Mouse (Mus musculus): Measurements from ENCODE around the gene Igsf23. TPM values are rescaled to one million over a fixed set of nuclear protein-coding genes. Genes with fewer than 3 reads are reported as not detected.

The Igsf23 gene
- polyA plus RNA-seq, 1 experiment from 2014 or later: 0.89 TPM

GRCm38 (mm10) chr7:19949996-19950395 lies 560 bp downstream of the Igsf23 start:
- ATAC-seq: no peak

GRCm38 (mm10) chr7:19948956-19949355 lies 1.6 kb downstream of the Igsf23 start:
- no peaks in the 10 kb centered on the region for H3K4me1 ChIP-seq (ENCODE audit: insufficient read depth)
- H3K4me3 ChIP-seq (ENCODE audit: low read depth, low read length): no peak overlapping the region
- H3K36me3 ChIP-seq (replicated peaks; ENCODE audit: insufficient read depth, low read length): no peaks in the 10 kb centered on the region
- H3K27ac ChIP-seq (ENCODE audit: low read depth): no peak overlapping the region
- 81% methylated on average over 12 of the region's 12 CpGs for WGBS (ENCODE audit: insufficient replicate concordance)
- no peaks in the 10 kb centered on the region for H3K9me3 ChIP-seq (ENCODE audit: low read length)
- H3K4me2 ChIP-seq (ENCODE audit: low read depth, low read length): no peak overlapping the region
- no peaks in the 10 kb centered on the region for H3K27me3 ChIP-seq (ENCODE audit: insufficient read depth, low read length)
- ATAC-seq (no peak), DNase-seq (no peak)
- H3K9ac ChIP-seq (replicated peaks): no peak overlapping the region
- no peak for TF ChIP-seq EP300 (IDR thresholded peaks at IDR 0.05; ENCODE audit: low read depth)
- no peak for TF ChIP-seq CTCF (IDR thresholded peaks at IDR 0.05; ENCODE audit: low read depth)

More at GRCm38 (mm10) chr7:19949996-19950395, 560 bp downstream of the Igsf23 start:
- no peak overlapping the region for H3K9ac ChIP-seq (replicated peaks)
- no peak overlapping the region for H3K27ac ChIP-seq (ENCODE audit: low read depth)
- no peaks in the 10 kb centered on the region for H3K9me3 ChIP-seq (ENCODE audit: low read length)
- H3K4me3 ChIP-seq (ENCODE audit: low read depth, low read length): no peak overlapping the region
- no peak for TF ChIP-seq CTCF (IDR thresholded peaks at IDR 0.05; ENCODE audit: low read depth)
- TF ChIP-seq EP300 (IDR thresholded peaks at IDR 0.05; ENCODE audit: low read depth): no peak
- no peak for DNase-seq
- H3K36me3 ChIP-seq (replicated peaks; ENCODE audit: insufficient read depth, low read length): no peaks in the 10 kb centered on the region
- H3K4me2 ChIP-seq (ENCODE audit: low read depth, low read length): no peak overlapping the region
- H3K27me3 ChIP-seq (ENCODE audit: insufficient read depth, low read length): no peaks in the 10 kb centered on the region
- 70% methylated on average over 10 of the region's 10 CpGs for WGBS (ENCODE audit: insufficient replicate concordance)
- no peaks in the 10 kb centered on the region for H3K4me1 ChIP-seq (ENCODE audit: insufficient read depth)

- ATAC-seq: no peak
- Histone ChIP-seq H3K9me3 (ENCODE audit: low read length) (no peaks in the 10 kb centered on the region), H3K4me3 (ENCODE audit: low read depth, low read length) (no peak overlapping the region), H3K4me1 (ENCODE audit: insufficient read depth) (no peaks in the 10 kb centered on the region), H3K36me3 (replicated peaks; ENCODE audit: insufficient read depth, low read length) (no peaks in the 10 kb centered on the region), H3K27me3 (ENCODE audit: insufficient read depth, low read length) (no peaks in the 10 kb centered on the region), H3K27ac (ENCODE audit: low read depth) (no peak overlapping the region), H3K4me2 (ENCODE audit: low read depth, low read length) (no peak overlapping the region), H3K9ac (replicated peaks) (no peak overlapping the region)
- WGBS (ENCODE audit: insufficient replicate concordance): 68% methylated on average over 13 of the region's 13 CpGs
- TF ChIP-seq CTCF (IDR thresholded peaks at IDR 0.05; ENCODE audit: low read depth): no peak
- TF ChIP-seq EP300 (IDR thresholded peaks at IDR 0.05; ENCODE audit: low read depth): no peak
- DNase-seq: no peak
Observed at GRCm38 (mm10) chr7:19945821-19946515, 4.6 kb downstream of the Igsf23 start.

GRCm38 (mm10) chr7:19945201-19945600 lies 5.4 kb downstream of the Igsf23 start:
- Histone ChIP-seq H3K4me2 (ENCODE audit: low read depth, low read length) (no peak overlapping the region), H3K9ac (replicated peaks) (no peak overlapping the region), H3K36me3 (replicated peaks; ENCODE audit: insufficient read depth, low read length) (no peaks in the 10 kb centered on the region), H3K27ac (ENCODE audit: low read depth) (no peak overlapping the region), H3K4me3 (ENCODE audit: low read depth, low read length) (no peak overlapping the region), H3K9me3 (ENCODE audit: low read length) (no peaks in the 10 kb centered on the region), H3K27me3 (ENCODE audit: insufficient read depth, low read length) (no peaks in the 10 kb centered on the region), H3K4me1 (ENCODE audit: insufficient read depth) (0 out of 2 replicates have a peak, but pooled peaks cover 3% of the 10 kb centered on the region)
- no peak for DNase-seq
- no peak for ATAC-seq
- WGBS (ENCODE audit: insufficient replicate concordance): 65% methylated on average over 5 of the region's 5 CpGs
- TF ChIP-seq EP300 (IDR thresholded peaks at IDR 0.05; ENCODE audit: low read depth): no peak
- TF ChIP-seq CTCF (IDR thresholded peaks at IDR 0.05; ENCODE audit: low read depth): no peak

DNA sequence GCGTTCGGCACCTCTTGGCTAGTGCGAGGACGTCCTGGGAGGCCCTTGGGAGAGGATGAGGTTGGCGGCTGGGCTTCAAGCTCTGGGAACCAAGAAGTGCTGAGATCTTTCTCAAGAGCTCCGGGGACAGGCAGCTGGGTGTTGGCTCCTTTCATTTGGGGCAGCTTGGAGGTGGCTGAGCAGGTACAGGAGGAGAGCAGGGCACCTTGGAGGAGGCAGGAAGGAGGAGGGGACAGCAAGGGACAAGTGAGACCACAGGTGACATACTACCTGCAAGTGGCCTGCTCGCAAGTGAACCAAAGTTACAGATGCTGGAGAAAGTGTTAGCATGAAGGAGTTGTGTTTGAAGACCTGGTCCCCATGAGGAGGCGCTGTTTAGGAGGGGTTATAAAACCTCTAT lies 5.8 kb downstream of the Igsf23 start:
- no peak for TF ChIP-seq CTCF (IDR thresholded peaks at IDR 0.05; ENCODE audit: low read depth)

DNA sequence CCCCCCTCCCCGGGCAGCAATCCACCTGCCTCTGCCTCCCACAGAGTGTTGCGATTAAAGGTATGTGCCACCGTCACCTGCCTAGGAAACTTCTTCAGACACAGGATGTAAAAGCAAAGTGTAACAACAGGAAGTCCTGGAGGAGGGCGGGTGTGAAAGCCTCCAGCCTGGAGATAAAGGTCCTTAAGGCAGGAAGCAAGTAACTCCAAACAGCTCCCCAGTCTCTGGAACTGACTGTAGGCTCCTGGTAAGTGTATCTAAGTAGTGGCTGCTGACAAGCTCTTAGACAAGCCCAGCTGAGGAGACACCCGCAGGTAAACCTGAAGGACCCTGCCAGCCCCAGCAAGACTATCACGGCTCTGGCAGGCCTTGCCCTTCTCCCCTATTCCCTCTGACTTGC lies 10.3 kb downstream of the Igsf23 start:
- DNase-seq (no peak), ATAC-seq (peak; percentile 16)
- Histone ChIP-seq H3K27ac (ENCODE audit: low read depth) (peak overlapping the region; percentile 60), H3K9me3 (ENCODE audit: low read length) (no peaks in the 10 kb centered on the region), H3K4me2 (ENCODE audit: low read depth, low read length) (peak overlapping the region; percentile 49; the same call in 1 of the 2 replicates), H3K9ac (replicated peaks) (no peak overlapping the region), H3K36me3 (replicated peaks; ENCODE audit: insufficient read depth, low read length) (no peaks in the 10 kb centered on the region), H3K4me3 (ENCODE audit: low read depth, low read length) (no peak overlapping the region), H3K4me1 (ENCODE audit: insufficient read depth) (0 out of 2 replicates have a peak, but pooled peaks cover 10% of the 10 kb centered on the region), H3K27me3 (ENCODE audit: insufficient read depth, low read length) (no peaks in the 10 kb centered on the region)
- 23% methylated on average over 5 of the region's 6 CpGs for WGBS (ENCODE audit: insufficient replicate concordance)
- TF ChIP-seq CTCF (IDR thresholded peaks at IDR 0.05; ENCODE audit: low read depth) (no peak), EP300 (IDR thresholded peaks at IDR 0.05; ENCODE audit: low read depth) (no peak)

More for the DNA sequence above, 5.8 kb downstream of the Igsf23 start:
- WGBS (ENCODE audit: insufficient replicate concordance): 86% methylated on average over 8 of the region's 8 CpGs
- H3K4me1 ChIP-seq (ENCODE audit: insufficient read depth): 0 out of 2 replicates have a peak, but pooled peaks cover 3% of the 10 kb centered on the region
- H3K9me3 ChIP-seq (ENCODE audit: low read length): no peaks in the 10 kb centered on the region
- no peak overlapping the region for H3K9ac ChIP-seq (replicated peaks)
- H3K36me3 ChIP-seq (replicated peaks; ENCODE audit: insufficient read depth, low read length): no peaks in the 10 kb centered on the region
- H3K27me3 ChIP-seq (ENCODE audit: insufficient read depth, low read length): no peaks in the 10 kb centered on the region
- H3K4me2 ChIP-seq (ENCODE audit: low read depth, low read length): no peak overlapping the region
- ATAC-seq: no peak
- H3K27ac ChIP-seq (ENCODE audit: low read depth): no peak overlapping the region
- no peak overlapping the region for H3K4me3 ChIP-seq (ENCODE audit: low read depth, low read length)
- no peak for DNase-seq
